Mouse (Mus musculus) heart, adult 2 months (tissue): Measurements from ENCODE around the gene Lrtm2. TPM values are rescaled to one million over a fixed set of nuclear protein-coding genes. Genes with fewer than 3 reads are reported as not detected.
A peak's percentile ranks its signal among the peaks of the same experiment; 100 is the strongest.

Experiments
- DNase-seq, 2 experiments: peaks; one replicate each; pipeline ENCODE4 v3.0.0; 2021
- H3K27ac ChIP-seq: fragments of 200-600 bp; 2 replicates; pipeline ENCODE4 v1.8.1; 2022
- H3K27me3 ChIP-seq: fragments of 200-500 bp; 2 replicates; pipeline ENCODE4 v1.6.1; 2012; ENCODE audit warnings: mild to moderate bottlenecking, low read length, inconsistent platforms, mixed read lengths; ENCODE audit not compliant: control insufficient read depth, insufficient read depth
- H3K36me3 ChIP-seq: fragments of 200-500 bp; 2 replicates; pipeline ENCODE4 v1.6.1; 2012; ENCODE audit warnings: low read length, inconsistent platforms; ENCODE audit not compliant: control insufficient read depth, insufficient read depth
- H3K4me1 ChIP-seq: fragments of 200-500 bp; 2 replicates; pipeline ENCODE4 v1.6.1; 2011; ENCODE audit warnings: low read length; ENCODE audit not compliant: control insufficient read depth, insufficient read depth
- H3K4me3 ChIP-seq: fragments of 200-600 bp; 2 replicates; pipeline ENCODE4 v1.8.1; 2022
- H3K79me2 ChIP-seq: fragments of 200-500 bp; replicated peaks from 2 replicates; pipeline ENCODE4 v1.6.1; 2012; ENCODE audit warnings: mild to moderate bottlenecking, inconsistent platforms, low read length, moderate library complexity, mixed read lengths; ENCODE audit not compliant: control insufficient read depth, insufficient read depth
- H3K9ac ChIP-seq: fragments of 200-500 bp; 2 replicates; pipeline ENCODE4 v1.6.1; 2012; ENCODE audit warnings: low read depth, mild to moderate bottlenecking, control low read depth, inconsistent platforms, low read length, mixed read lengths
- CTCF ChIP-seq: fragments of 200-600 bp; IDR thresholded peaks from 2 replicates; pipeline ENCODE4 v1.8.1; 2022; ENCODE audit warnings: antibody characterized with exemption, mild to moderate bottlenecking, moderate library complexity
- EP300 ChIP-seq: fragments of 200-500 bp; IDR thresholded peaks from 2 replicates; pipeline ENCODE4 v1.6.1; 2011; ENCODE audit warnings: low read depth, low read length, control low read depth; ENCODE audit not compliant: insufficient read depth
- POLR2A ChIP-seq: fragments of 200-500 bp; IDR thresholded peaks from 2 replicates; pipeline ENCODE4 v1.6.1; 2011; ENCODE audit warnings: mild to moderate bottlenecking, low read depth, low read length, control low read depth; ENCODE audit not compliant: insufficient read depth
- WGBS: fragments of 180-500 bp; shearing (Covaris S2); methylation state at CpG from one replicate; pipeline ENCODE4 v1.1.7; 2018; 5-methylcytosine and 5-hydroxymethylcytosine counted together
- intact Hi-C: fragments of 180-260 bp; cut with DNase I; formaldehyde crosslinking; loops from one replicate; pipeline ENCODE4 v1.15.1; 2025
- polyA plus RNA-seq: library from polyadenylated mRNA; depleted of rRNA; stranded (reverse); fragments of >200 nt; gene quantifications from 2 replicates; pipeline ENCODE4 v1.2.3, GENCODE M21; 2012
- total RNA-seq, 2 experiments: library from RNA; stranded (reverse); gene quantifications; 2 replicates each; pipeline ENCODE4 v1.2.3; 2021

Lrtm2 gene
- total and polyA plus RNA-seq, 3 experiments = 0.57 to 0.73 (median 0.61) TPM

DNA sequence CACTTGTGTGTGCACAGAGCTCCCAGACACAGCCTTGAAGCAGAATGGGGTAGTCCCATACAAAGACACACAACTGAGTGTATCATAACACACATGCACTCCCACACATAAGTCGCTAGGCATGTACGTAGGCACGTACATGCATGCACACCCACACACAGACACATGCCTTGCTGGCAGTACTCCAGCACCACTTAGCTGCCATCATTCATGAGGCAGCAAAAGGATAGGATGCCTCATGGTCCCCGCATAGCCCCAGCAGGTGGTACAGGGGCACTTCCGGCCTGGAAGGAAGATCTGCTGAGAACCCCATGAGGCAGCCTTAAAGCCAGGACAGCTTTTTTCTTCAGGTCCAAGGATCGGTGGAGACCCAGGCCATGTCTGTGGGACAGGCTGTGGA lies 4.6 kb downstream of the Lrtm2 start:
- Histone ChIP-seq H3K4me1 (peaks cover 1% of the 10 kb centered on the region; the same call in 1 of the 2 replicates), H3K9ac (no peak overlapping the region), H3K27me3 (peaks cover 6% of the 10 kb centered on the region; the same call in 1 of the 2 replicates), H3K79me2 (no peaks in the 10 kb centered on the region), H3K36me3 (no peaks in the 10 kb centered on the region), H3K4me3 (no peak overlapping the region), H3K27ac (no peak overlapping the region)
- no peak for DNase-seq
- intact Hi-C loops = no loop called here
- TF ChIP-seq EP300 (no peak), POLR2A (no peak), CTCF (no peak)
- 68% methylated on average over 6 of the region's 6 CpGs for WGBS

DNA sequence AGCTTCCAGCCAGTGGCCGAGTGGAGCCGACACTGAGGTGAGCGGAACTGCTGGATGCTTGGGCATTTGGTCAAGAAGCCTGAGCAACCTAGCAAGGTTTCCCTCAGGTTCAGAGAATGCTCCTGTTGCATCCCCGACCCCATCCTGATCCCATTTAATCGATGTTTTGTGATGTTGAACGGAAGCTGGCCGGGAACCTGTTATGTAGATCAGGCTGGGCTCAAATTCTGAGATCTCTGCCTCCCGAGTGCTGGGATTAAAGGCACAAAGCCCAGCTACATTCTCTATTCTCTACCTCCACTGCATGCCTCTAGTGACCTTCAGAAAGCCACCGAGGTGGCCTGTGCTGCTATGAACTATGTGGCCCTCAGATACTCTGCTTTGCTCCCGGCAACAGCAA lies 5.8 kb downstream of the Lrtm2 start:
- TF ChIP-seq EP300 (no peak), POLR2A (no peak), CTCF (no peak)
- intact Hi-C loops = loop anchor here (5.0 kb wide), 1 partner anchor 87 kb away; the partner anchor contains the start of gene Cacna2d4
- H3K27me3 ChIP-seq = peaks cover 1% of the 10 kb centered on the region; the same call in 1 of the 2 replicates

DNA sequence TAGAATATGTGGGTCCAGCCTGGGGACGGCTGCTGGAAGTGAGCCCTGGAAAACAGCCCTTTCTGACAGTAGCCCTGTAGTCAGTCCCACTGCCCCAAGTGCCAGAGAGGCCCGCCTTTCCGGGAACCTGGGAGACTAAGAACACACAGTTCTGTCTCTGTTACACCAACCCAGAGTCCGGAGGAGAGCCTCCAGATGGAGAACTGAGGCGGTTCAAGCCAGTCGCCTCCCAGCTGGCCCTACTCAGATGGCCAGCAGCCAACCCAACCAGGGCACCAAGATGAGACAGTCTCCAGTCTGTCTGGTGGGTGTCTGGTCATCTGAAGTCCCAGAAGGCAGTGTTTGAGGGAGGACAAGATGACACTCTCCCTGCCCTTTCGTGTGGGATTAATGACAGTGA lies 8.8 kb downstream of the Lrtm2 start:
- intact Hi-C loops = loop anchor here (5.0 kb wide), 1 partner anchor 84 kb away; the partner anchor contains the start of gene Cacna2d4
- DNase-seq = no peak
- WGBS = 71% methylated on average over 7 of the region's 7 CpGs

More for the DNA sequence above, 5.8 kb downstream of the Lrtm2 start:
- Histone ChIP-seq H3K79me2 (no peaks in the 10 kb centered on the region), H3K27ac (no peak overlapping the region), H3K4me1 (peaks cover 1% of the 10 kb centered on the region; the same call in 1 of the 2 replicates), H3K36me3 (no peaks in the 10 kb centered on the region), H3K9ac (no peak overlapping the region), H3K4me3 (no peak overlapping the region)
- no peak for DNase-seq
- WGBS = 61% methylated on average over 10 of the region's 10 CpGs

DNA sequence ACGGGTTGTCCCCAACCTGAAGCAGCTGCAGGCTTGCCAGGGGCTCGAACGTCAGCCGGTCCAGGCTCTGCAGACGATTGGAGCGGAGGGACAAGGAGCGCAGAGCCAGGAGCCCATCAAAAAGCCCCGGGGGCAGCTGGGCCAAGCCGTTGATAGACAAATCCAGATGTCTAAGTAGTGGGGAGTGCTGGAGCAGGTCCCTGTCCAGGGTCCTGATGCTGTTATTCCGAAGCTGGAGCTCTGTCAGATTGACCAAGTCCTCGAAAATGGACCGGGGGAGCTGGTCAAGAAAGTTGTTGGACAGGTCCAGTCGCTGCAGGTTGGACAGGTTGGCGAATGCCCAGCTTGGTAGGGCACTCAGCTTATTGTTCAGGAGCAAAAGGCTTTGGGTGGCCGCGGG lies 10.1 kb downstream of the Lrtm2 start:
- Histone ChIP-seq H3K79me2 (no peaks in the 10 kb centered on the region), H3K4me3 (no peak overlapping the region), H3K27ac (no peak overlapping the region), H3K9ac (no peak overlapping the region), H3K27me3 (no peaks in the 10 kb centered on the region), H3K4me1 (no peaks in the 10 kb centered on the region), H3K36me3 (no peaks in the 10 kb centered on the region)
- intact Hi-C loops = loop anchor here (5.0 kb wide), 1 partner anchor 83 kb away; the partner anchor contains the start of gene Cacna2d4
- no peak for TF ChIP-seq POLR2A
- TF ChIP-seq EP300 = no peak
- no peak for TF ChIP-seq CTCF
- WGBS = 27% methylated on average over 16 of the region's 16 CpGs
- DNase-seq = no peak

More for the DNA sequence above, 8.8 kb downstream of the Lrtm2 start:
- Histone ChIP-seq H3K27ac (no peak overlapping the region), H3K9ac (no peak overlapping the region), H3K4me3 (no peak overlapping the region), H3K27me3 (no peaks in the 10 kb centered on the region), H3K79me2 (no peaks in the 10 kb centered on the region), H3K36me3 (no peaks in the 10 kb centered on the region), H3K4me1 (no peaks in the 10 kb centered on the region)
- TF ChIP-seq POLR2A = no peak
- TF ChIP-seq CTCF = no peak
- TF ChIP-seq EP300 = no peak

DNA sequence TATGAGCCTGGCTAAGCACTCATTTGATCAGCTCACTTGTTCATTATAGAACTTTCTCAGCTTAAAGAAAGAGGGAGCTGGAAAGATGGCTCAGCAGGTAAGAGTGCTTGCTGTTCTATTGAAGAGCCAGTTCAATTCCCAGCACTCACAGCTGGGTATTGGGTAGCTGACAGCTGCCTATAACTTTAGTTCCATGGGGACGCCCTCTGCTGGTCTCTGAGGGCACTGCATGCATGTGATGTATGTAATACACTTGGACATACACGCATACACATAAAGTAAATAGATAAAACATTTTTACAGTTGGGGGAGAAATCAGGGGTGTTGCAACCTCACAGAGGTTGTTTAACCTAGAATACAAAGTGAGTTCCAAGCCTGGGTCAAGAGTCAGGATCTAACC lies 11.2 kb downstream of the Lrtm2 start:
- TF ChIP-seq POLR2A (no peak), CTCF (peak; percentile 20)
- no peaks in the 10 kb centered on the region for H3K4me1 ChIP-seq
- intact Hi-C loops = no loop called here
- no peak for DNase-seq
- H3K79me2 ChIP-seq = no peaks in the 10 kb centered on the region
- no peaks in the 10 kb centered on the region for H3K27me3 ChIP-seq
- WGBS = 72% methylated on average over 2 of the region's 2 CpGs
- no peaks in the 10 kb centered on the region for H3K36me3 ChIP-seq
- no peak overlapping the region for H3K27ac ChIP-seq
- no peak overlapping the region for H3K4me3 ChIP-seq
- H3K9ac ChIP-seq = no peak overlapping the region

DNA sequence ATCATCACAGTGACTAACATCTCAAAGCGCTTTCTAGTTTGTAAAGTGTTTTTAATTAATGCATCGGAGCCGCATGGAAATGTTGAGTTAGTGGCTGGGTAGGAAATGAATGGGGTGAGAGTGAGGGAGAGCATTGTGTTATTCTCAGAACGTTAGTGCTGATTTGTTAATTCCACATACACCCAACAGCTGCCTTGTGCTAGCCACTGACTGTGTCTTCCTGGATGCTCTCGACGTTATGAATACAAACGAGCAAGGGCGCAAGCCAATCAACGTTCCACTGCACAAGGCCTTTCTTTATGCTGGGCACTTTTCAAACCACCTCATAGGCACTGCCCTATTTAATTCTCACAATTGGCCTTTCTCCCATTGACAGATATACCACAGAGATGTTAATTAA lies 11.8 kb downstream of the Lrtm2 start:
- H3K79me2 ChIP-seq = no peaks in the 10 kb centered on the region
- TF ChIP-seq CTCF = no peak
- TF ChIP-seq EP300 = no peak
- no peak for TF ChIP-seq POLR2A
- no peak overlapping the region for H3K9ac ChIP-seq
- no peaks in the 10 kb centered on the region for H3K36me3 ChIP-seq
- DNase-seq = no peak
- H3K27ac ChIP-seq = no peak overlapping the region
- WGBS = 82% methylated on average over 9 of the region's 9 CpGs
- H3K27me3 ChIP-seq = no peaks in the 10 kb centered on the region
- H3K4me1 ChIP-seq = no peaks in the 10 kb centered on the region
- intact Hi-C loops = no loop called here
- no peak overlapping the region for H3K4me3 ChIP-seq
